Mouse (Mus musculus): ENCODE data around the gene Cbfa2t2.

- TF ChIP-seq CTCF (IDR thresholded peaks at IDR 0.05; ENCODE audit: low read depth) (0 out of 2 replicates have a peak, but pooled peaks have one; percentile 1), EP300 (IDR thresholded peaks at IDR 0.05; ENCODE audit: low read depth) (no peak)
Observed at GRCm38 (mm10) chr2:154407643-154408445, 28.4 kb upstream of the Cbfa2t2 start, which contains the start of gene Snta1.
